Mouse (Mus musculus) heart, embryonic 12.5 days (tissue): ENCODE measurements around the gene Frmd4a. TPM values are rescaled to one million over a fixed set of nuclear protein-coding genes. Genes with fewer than 3 reads are reported as not detected.

Experiments
- ATAC-seq: fragments of 200-750 bp; cut with Nextera tagmentation; 2 replicates; pipeline ENCODE4 v1.8.0; 2017; ENCODE audit warnings: moderate TSS enrichment, moderate library complexity; ENCODE audit not compliant: insufficient number of reproducible peaks, low FRiP score
- H3K27ac ChIP-seq: fragments of 300-500 bp; sonication (generic); 2 replicates; pipeline ENCODE4 v1.5.1; 2016; ENCODE audit warnings: mild to moderate bottlenecking, moderate library complexity; ENCODE audit not compliant: poor library complexity, severe bottlenecking
- H3K27me3 ChIP-seq: fragments of 300-500 bp; sonication (generic); replicated peaks from 2 replicates; pipeline ENCODE4 v1.6.1; 2016; ENCODE audit warnings: mild to moderate bottlenecking, moderate library complexity
- H3K36me3 ChIP-seq: fragments of 300-500 bp; sonication (generic); 2 replicates; pipeline ENCODE4 v1.6.1; 2016; ENCODE audit warnings: mild to moderate bottlenecking, moderate library complexity
- H3K4me1 ChIP-seq: fragments of 300-500 bp; sonication (generic); replicated peaks from 2 replicates; pipeline ENCODE4 v1.6.1; 2016; ENCODE audit warnings: mild to moderate bottlenecking
- H3K4me2 ChIP-seq: fragments of 300-500 bp; sonication (generic); 2 replicates; pipeline ENCODE4 v1.6.1; 2016; ENCODE audit warnings: mild to moderate bottlenecking, moderate library complexity
- H3K4me3 ChIP-seq: fragments of 300-500 bp; sonication (generic); 2 replicates; pipeline ENCODE4 v1.5.1; 2016; ENCODE audit warnings: mild to moderate bottlenecking
- H3K9ac ChIP-seq: fragments of 300-500 bp; sonication (generic); 2 replicates; pipeline ENCODE4 v1.6.1; 2016; ENCODE audit warnings: mild to moderate bottlenecking, moderate library complexity
- H3K9me3 ChIP-seq: fragments of 300-500 bp; sonication (generic); replicated peaks from 2 replicates; pipeline ENCODE4 v1.6.1; 2016; ENCODE audit warnings: mild to moderate bottlenecking, moderate library complexity
- WGBS: fragments of 180-500 bp; shearing (Covaris S2); methylation state at CpG from one replicate; pipeline ENCODE4 v1.1.7; 2016; 5-methylcytosine and 5-hydroxymethylcytosine counted together
- polyA plus RNA-seq: library from polyadenylated mRNA; unstranded; fragments of >200 nt; fragmentation: Nextera tagmentation; extraction: Ambion mirVana; gene quantifications from 2 replicates; pipeline ENCODE4 v1.2.1, GENCODE M21; 2016

Gene Frmd4a
- polyA plus RNA-seq: 23.2 and 24.0 TPM in 2 replicates

DNA sequence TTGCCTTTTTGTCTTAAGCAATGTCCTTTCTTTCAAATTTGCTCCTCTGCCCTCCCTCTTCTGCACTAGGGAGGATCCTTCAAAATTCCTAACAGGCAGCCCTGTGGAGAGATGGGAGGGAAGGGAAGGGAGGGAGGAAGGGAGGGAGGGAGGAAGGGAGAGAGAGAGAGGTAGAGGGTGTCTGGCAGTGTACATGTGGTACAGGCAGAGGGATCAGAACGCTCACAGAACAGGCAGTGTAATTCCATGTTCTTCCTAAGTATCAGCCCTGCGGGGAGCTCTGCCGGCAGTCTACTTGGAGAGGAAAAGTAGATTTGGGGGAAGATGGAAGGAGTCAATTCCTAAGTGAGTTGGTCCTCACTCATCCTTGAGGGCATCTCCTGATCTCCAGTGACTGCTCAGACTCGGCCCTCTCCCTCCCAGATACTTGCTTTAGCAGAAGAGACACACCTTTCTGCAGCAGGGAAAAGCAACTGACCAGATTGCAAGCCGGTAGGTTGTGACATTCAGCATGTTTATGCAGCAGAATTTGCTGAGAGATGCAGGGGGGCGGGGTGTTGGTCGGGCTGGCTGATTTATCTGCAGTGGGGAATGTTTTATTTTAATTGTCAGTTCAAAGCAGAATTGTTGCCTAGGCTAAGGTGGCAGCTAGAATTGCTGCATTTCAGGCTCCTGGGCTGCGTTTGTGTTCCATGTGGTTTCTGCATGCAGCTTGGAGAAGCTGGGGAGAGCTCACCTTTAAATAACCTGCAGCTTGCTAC is at the start of gene Frmd4a:
Gene Frmd4a, plus strand, starts transcription at position 190 of the 761 bp plus-strand sequence.
- peaks cover 7% of the 10 kb centered on the region; the same call in 1 of the 2 replicates for H3K4me1 ChIP-seq
- H3K4me3 ChIP-seq: peak within 1 kb of the TSS; percentile 11; the same call in 1 of the 2 replicates
- no peak within 1 kb of the TSS for H3K27ac ChIP-seq
- ATAC-seq: no peak
- peak within 1 kb of the TSS; percentile 46 for H3K4me2 ChIP-seq
- no peaks in the 10 kb centered on the region for H3K9me3 ChIP-seq
- H3K36me3 ChIP-seq: no peaks in the 10 kb centered on the region
- no peaks in the 10 kb centered on the region for H3K27me3 ChIP-seq
- H3K9ac ChIP-seq: no peak within 1 kb of the TSS
- 33% methylated on average over 8 of the region's 8 CpGs for WGBS

DNA sequence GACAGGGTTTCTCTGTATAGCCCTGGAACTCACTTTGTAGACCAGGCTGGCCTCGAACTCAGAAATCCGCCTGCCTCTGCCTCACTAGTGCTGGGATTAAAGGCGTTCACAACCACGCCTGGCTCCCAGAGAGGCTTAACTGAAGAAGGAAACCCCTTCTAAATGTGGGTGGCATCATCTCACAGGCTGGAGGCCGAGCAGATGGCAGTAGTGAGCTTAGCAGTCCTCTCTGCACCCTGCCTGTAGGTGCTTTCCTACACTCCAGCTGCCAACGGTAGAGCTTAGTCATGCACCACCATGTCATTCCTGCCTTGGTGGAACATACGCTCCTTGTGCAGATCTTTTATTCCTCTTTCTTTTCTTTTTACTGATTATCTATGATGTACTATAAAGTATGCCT is 28.6 kb upstream of the Frmd4a start:
- no peak for ATAC-seq
- Histone ChIP-seq H3K9ac (no peak overlapping the region), H3K4me2 (no peak overlapping the region), H3K4me1 (no peaks in the 10 kb centered on the region), H3K27ac (no peak overlapping the region), H3K9me3 (0 out of 2 replicates have a peak, but pooled peaks cover 5% of the 10 kb centered on the region), H3K36me3 (no peaks in the 10 kb centered on the region), H3K4me3 (no peak overlapping the region), H3K27me3 (no peaks in the 10 kb centered on the region)
- WGBS: 77% methylated on average over 7 of the region's 7 CpGs

DNA sequence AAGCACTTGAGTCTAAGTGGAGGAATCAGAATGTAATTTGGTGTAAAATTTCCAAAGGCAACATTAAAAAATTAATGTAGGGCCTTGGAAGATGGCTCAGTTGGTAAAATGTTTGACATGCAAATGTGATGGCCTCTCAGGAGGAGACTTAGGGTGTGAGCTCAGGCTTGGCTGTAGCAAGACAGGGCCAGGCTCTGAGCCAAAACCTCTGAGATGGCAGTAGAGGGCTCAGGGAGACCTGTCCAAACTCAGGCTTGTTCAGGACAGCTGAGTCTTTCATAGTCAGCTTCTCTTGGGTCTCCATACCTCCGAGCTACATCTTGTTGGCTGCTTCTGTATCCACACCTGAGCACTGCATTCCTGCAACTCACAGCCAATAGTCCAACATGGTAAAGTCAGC is 27.1 kb upstream of the Frmd4a start:
- Histone ChIP-seq H3K9ac (no peak overlapping the region), H3K27me3 (no peaks in the 10 kb centered on the region), H3K4me2 (no peak overlapping the region), H3K27ac (no peak overlapping the region), H3K36me3 (no peaks in the 10 kb centered on the region), H3K4me1 (no peaks in the 10 kb centered on the region), H3K4me3 (no peak overlapping the region), H3K9me3 (0 out of 2 replicates have a peak, but pooled peaks cover 7% of the 10 kb centered on the region)
- no peak for ATAC-seq
- 68% methylated on average over 1 of the region's 1 CpGs for WGBS

DNA sequence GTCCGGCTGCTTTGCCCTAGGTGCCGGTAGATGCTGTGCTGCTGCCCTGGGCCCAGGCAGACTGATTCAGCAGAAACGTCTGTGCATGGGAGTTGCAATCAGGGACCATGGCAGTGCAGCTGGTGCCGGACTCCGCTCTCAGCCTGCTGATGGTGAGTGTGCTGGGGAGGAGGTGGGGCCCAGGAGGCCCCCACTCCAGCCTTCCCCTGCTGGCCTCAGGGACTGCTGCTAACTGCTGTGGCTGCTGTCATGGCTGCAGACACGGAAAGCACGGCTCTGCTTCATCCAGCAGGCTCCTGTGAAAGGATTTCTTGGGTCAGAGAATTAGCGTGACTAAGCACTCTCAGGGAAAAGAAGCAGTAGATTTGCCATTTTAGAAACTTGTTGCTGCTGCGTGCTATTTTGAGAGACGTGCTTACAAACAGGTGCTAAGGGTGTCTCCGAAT is 937 bp downstream of the Frmd4a start:
- Histone ChIP-seq H3K27me3 (no peaks in the 10 kb centered on the region), H3K9me3 (no peaks in the 10 kb centered on the region), H3K36me3 (no peaks in the 10 kb centered on the region), H3K4me3 (peak overlapping the region; percentile 11; the same call in 1 of the 2 replicates), H3K4me2 (peak overlapping the region; percentile 46), H3K4me1 (peaks cover 7% of the 10 kb centered on the region; the same call in 1 of the 2 replicates), H3K27ac (no peak overlapping the region), H3K9ac (no peak overlapping the region)
- no peak for ATAC-seq
- WGBS: 39% methylated on average over 11 of the region's 11 CpGs

DNA sequence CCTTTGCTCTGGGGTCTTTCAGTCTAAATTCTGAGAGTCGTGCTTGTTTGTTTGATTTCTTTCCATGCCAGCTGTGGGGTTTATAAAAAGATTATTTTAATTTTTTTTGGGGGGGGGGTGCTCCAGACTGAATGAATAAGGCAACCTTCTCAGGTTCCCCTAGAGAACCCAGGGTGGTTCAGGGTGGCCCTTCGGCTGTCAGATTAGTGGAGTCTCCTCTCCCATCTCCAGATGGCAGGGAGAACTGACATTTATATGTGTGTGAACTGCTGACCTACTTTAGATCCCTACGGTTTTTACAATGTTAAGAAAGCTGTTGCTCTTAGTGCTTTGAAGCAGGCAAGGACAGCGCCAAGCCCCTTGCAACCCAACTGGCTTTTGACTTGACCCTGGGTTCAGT is 1.4 kb downstream of the Frmd4a start:
- no peaks in the 10 kb centered on the region for H3K27me3 ChIP-seq
- no peaks in the 10 kb centered on the region for H3K36me3 ChIP-seq
- WGBS: 68% methylated on average over 4 of the region's 4 CpGs
- peaks cover 7% of the 10 kb centered on the region; the same call in 1 of the 2 replicates for H3K4me1 ChIP-seq
- H3K9ac ChIP-seq: no peak overlapping the region
- no peaks in the 10 kb centered on the region for H3K9me3 ChIP-seq
- peak overlapping the region; percentile 46 for H3K4me2 ChIP-seq
- no peak for ATAC-seq
- no peak overlapping the region for H3K27ac ChIP-seq
- H3K4me3 ChIP-seq: no peak overlapping the region

DNA sequence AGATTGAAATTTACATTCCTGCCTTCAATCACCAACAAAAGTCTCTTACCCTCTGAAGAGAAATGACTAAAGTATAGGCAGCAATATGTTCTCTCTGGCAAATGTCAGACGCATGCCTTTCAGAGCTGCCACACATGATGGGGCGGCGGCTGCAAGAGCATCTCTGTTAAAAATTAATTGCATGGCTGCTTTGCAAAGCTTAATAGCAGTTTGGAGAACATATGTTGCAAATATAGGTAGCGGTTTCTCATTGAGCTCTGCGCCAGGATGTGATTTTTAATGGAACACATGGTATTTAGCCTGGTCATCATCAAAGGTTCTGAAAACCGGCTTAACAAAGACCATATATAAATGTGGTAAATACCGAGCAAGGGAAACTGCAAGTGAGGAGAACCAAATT is 7.4 kb downstream of the Frmd4a start:
- H3K27me3 ChIP-seq: no peaks in the 10 kb centered on the region
- no peaks in the 10 kb centered on the region for H3K4me1 ChIP-seq
- H3K4me3 ChIP-seq: no peak overlapping the region
- H3K27ac ChIP-seq: no peak overlapping the region
- no peak overlapping the region for H3K4me2 ChIP-seq
- no peak overlapping the region for H3K9ac ChIP-seq
- 83% methylated on average over 7 of the region's 7 CpGs for WGBS
- H3K36me3 ChIP-seq: no peaks in the 10 kb centered on the region
- H3K9me3 ChIP-seq: no peaks in the 10 kb centered on the region
- ATAC-seq: no peak

DNA sequence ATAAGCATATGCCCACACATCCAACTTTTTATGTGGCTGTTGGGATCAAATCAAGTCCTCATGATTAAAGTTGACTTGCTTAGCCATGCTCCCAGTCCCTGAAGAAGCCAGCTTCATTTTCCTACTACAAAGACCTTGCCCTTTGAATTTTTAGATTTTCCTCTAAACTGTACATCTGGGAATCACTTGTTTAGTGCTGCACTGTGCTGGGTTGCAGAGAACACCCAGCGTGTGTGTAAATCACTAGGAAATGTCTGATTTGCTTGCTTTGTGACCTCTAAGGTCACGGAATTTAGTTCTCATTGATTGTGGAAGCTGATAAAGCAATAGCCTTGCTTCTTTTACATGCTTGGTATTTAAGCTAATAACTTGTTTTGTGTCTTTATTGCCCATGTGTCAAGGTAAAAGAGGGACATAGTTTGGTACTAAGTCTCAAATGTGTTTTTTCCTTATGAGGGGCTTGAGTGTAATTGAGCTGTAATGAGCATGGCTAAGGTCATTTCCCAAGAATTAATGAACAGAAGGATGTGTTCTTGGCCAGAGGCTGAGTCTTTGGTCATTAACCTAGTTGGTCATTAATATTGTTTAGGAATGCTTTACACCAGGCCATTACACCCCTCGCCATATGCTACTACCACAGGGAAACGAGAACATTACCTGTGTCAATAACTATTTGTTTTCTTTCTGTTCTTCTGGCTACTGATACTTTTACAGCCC is 11.7 kb downstream of the Frmd4a start:
- Histone ChIP-seq H3K4me2 (no peak overlapping the region), H3K27me3 (no peaks in the 10 kb centered on the region), H3K4me3 (no peak overlapping the region), H3K27ac (no peak overlapping the region), H3K4me1 (no peaks in the 10 kb centered on the region), H3K9ac (no peak overlapping the region), H3K36me3 (no peaks in the 10 kb centered on the region), H3K9me3 (0 out of 2 replicates have a peak, but pooled peaks cover 6% of the 10 kb centered on the region)
- ATAC-seq: no peak
- WGBS: 76% methylated on average over 4 of the region's 4 CpGs

DNA sequence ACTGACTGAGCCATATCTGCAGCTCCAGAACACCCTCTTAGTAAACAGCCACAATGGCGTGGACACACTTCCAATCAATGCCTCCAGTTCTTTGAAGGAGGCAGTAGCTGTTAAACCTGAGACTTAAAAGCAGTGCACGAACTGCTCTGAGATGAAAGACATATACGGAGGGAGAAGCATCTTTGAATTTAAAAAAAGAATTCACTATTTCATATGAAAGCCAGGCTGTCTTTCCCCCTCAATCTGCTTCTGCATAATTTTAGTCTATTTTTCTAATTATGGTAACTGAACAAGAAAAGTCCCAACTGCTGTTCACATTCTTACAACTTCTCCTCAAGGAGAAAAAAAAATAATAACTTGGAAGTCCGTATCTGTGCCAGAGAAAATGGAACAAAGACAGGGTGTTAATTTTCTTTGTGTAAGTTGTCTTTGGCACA is 18.7 kb downstream of the Frmd4a start:
- H3K36me3 ChIP-seq: no peaks in the 10 kb centered on the region
- no peak overlapping the region for H3K4me2 ChIP-seq
- 0 out of 2 replicates have a peak, but pooled peaks cover 2% of the 10 kb centered on the region for H3K9me3 ChIP-seq
- no peaks in the 10 kb centered on the region for H3K27me3 ChIP-seq
- H3K4me3 ChIP-seq: no peak overlapping the region
- no peak for ATAC-seq
- no peaks in the 10 kb centered on the region for H3K4me1 ChIP-seq
- no peak overlapping the region for H3K27ac ChIP-seq
- H3K9ac ChIP-seq: no peak overlapping the region
- WGBS: 76% methylated on average over 4 of the region's 4 CpGs

DNA sequence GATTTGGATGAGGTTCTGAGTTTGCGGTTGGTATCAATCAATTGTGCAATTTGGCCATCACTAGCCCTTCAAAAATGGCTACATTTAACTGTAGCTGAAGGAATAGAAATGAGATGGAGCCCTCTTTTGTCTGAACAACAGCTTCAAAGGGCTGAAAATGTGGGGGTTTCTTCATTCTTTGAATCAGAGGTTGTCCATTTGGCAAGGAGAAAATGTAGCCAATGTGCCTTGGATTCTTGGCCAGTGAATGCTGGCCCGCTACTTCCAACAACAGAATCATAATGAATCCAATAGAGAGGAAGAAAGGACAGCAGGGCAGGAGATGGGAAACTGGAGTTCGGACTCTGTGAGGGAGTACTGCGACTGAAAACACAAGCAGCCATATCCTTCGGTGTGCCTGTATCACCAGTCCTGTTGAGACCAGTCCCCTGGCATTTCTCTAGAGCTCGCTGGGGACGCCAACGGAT is 19.2 kb downstream of the Frmd4a start:
- no peaks in the 10 kb centered on the region for H3K4me1 ChIP-seq
- H3K9me3 ChIP-seq: no peaks in the 10 kb centered on the region
- H3K36me3 ChIP-seq: no peaks in the 10 kb centered on the region
- H3K4me3 ChIP-seq: no peak overlapping the region
- no peak overlapping the region for H3K9ac ChIP-seq
- no peak overlapping the region for H3K4me2 ChIP-seq
- no peaks in the 10 kb centered on the region for H3K27me3 ChIP-seq
- ATAC-seq: no peak
- no peak overlapping the region for H3K27ac ChIP-seq
- WGBS: 81% methylated on average over 8 of the region's 8 CpGs

DNA sequence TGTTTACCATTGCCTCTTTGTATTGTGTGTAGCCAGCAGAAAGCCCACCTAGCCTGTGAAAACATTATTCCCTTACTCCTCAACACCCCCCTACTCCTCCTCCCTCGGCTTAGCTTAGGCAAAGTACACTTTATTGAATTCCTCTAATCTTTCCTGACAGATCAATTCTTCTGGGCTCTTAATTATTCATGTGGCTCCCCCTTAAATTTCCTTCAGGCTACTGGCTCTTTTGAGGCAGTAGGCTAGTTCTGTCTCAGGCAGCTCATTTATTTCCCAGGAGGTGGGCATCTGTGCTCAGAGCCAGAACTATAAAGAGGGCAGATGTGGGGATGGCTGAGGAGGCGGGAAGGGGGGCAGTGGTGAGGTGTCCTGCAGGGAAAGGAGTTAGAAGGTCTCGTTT is 24.5 kb downstream of the Frmd4a start:
- H3K27me3 ChIP-seq: no peaks in the 10 kb centered on the region
- no peak overlapping the region for H3K4me3 ChIP-seq
- H3K36me3 ChIP-seq: no peaks in the 10 kb centered on the region
- WGBS: 51% methylated on average over 3 of the region's 3 CpGs
- no peaks in the 10 kb centered on the region for H3K9me3 ChIP-seq
- H3K9ac ChIP-seq: no peak overlapping the region
- no peak for ATAC-seq
- no peak overlapping the region for H3K27ac ChIP-seq
- no peak overlapping the region for H3K4me2 ChIP-seq
- H3K4me1 ChIP-seq: no peaks in the 10 kb centered on the region

DNA sequence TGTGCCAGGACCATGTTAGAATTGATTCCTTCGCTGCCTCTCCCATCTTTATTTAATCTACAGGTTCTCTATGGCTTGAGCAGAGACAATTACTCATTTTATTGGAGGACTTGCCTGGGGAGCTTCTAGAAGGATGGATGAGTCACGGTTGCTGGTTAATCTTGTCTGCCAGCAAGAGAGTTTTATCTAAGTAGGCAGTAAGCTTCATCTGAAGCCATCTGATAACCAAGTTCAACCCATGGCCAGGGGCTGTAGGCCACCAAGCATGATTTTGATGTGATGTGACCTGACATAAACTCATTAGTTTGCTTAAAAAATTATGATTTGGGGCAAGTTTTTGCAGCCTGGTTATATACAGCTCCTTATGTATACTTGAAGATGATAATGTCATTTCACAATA is 38.0 kb downstream of the Frmd4a start:
- H3K36me3 ChIP-seq: no peaks in the 10 kb centered on the region
- ATAC-seq: no peak
- WGBS: 60% methylated on average over 2 of the region's 2 CpGs

More for the DNA sequence above, 38.0 kb downstream of the Frmd4a start:
- Histone ChIP-seq H3K27ac (no peak overlapping the region), H3K9me3 (no peaks in the 10 kb centered on the region), H3K4me2 (no peak overlapping the region), H3K4me3 (no peak overlapping the region), H3K9ac (no peak overlapping the region), H3K27me3 (no peaks in the 10 kb centered on the region), H3K4me1 (no peaks in the 10 kb centered on the region)
